Mouse (Mus musculus): ENCODE data around the gene Zp1. TPM values are rescaled to one million over a fixed set of nuclear protein-coding genes. Genes with fewer than 3 reads are reported as not detected.

The Zp1 gene
- polyA plus RNA-seq (2015; fragmentation: Nextera tagmentation; extraction: Ambion mirVana) = not detected in 2 replicates

GRCm38 (mm10) chr19:10920532-10920931, at the start of gene Zp1:
Gene Zp1 (minus strand): TSS chr19:10920632.
- peaks cover 4% of the 10 kb centered on the region; the same call in 1 of the 2 replicates for H3K4me1 ChIP-seq (replicated peaks)
- ATAC-seq (replicated peaks; ENCODE audit: insufficient number of reproducible peaks, insufficient read depth, low FRiP score, low read depth) = no peak
- 63% methylated on average over 2 of the region's 2 CpGs for WGBS
- no peak within 1 kb of the TSS for H3K9ac ChIP-seq
- no peak within 1 kb of the TSS for H3K27ac ChIP-seq
- no peak within 1 kb of the TSS for H3K4me3 ChIP-seq
- H3K36me3 ChIP-seq = no peaks in the 10 kb centered on the region
- H3K4me2 ChIP-seq = no peak within 1 kb of the TSS
- H3K9me3 ChIP-seq (replicated peaks) = no peaks in the 10 kb centered on the region
- H3K27me3 ChIP-seq = no peaks in the 10 kb centered on the region

GRCm38 (mm10) chr19:10968578-10968977, 48.1 kb upstream of the Zp1 start:
- no peak overlapping the region for H3K4me2 ChIP-seq
- H3K4me3 ChIP-seq = no peak overlapping the region
- H3K4me1 ChIP-seq (replicated peaks) = no peaks in the 10 kb centered on the region
- no peak for ATAC-seq (replicated peaks; ENCODE audit: insufficient number of reproducible peaks, insufficient read depth, low FRiP score, low read depth)
- H3K9ac ChIP-seq = no peak overlapping the region
- no peak overlapping the region for H3K27ac ChIP-seq
- peaks cover 9% of the 10 kb centered on the region; the same call in 1 of the 2 replicates for H3K27me3 ChIP-seq
- no peaks in the 10 kb centered on the region for H3K9me3 ChIP-seq (replicated peaks)
- H3K36me3 ChIP-seq = no peaks in the 10 kb centered on the region
- WGBS = 86% methylated on average over 7 of the region's 7 CpGs

- ATAC-seq (replicated peaks; ENCODE audit: insufficient number of reproducible peaks, insufficient read depth, low FRiP score, low read depth) = no peak
- no peaks in the 10 kb centered on the region for H3K9me3 ChIP-seq (replicated peaks)
- no peak overlapping the region for H3K4me2 ChIP-seq
- H3K27me3 ChIP-seq = peaks cover 14% of the 10 kb centered on the region
- H3K9ac ChIP-seq = no peak overlapping the region
- H3K4me3 ChIP-seq = no peak overlapping the region
- no peak overlapping the region for H3K27ac ChIP-seq
- H3K4me1 ChIP-seq (replicated peaks) = no peaks in the 10 kb centered on the region
- H3K36me3 ChIP-seq = no peaks in the 10 kb centered on the region
- 77% methylated on average over 7 of the region's 7 CpGs for WGBS
Measured at GRCm38 (mm10) chr19:10965721-10966120, 45.3 kb upstream of the Zp1 start.

- peaks cover 8% of the 10 kb centered on the region for H3K4me1 ChIP-seq (replicated peaks)
- no peak overlapping the region for H3K4me3 ChIP-seq
- no peak overlapping the region for H3K27ac ChIP-seq
- ATAC-seq (replicated peaks; ENCODE audit: insufficient number of reproducible peaks, insufficient read depth, low FRiP score, low read depth) = no peak
- peaks cover 16% of the 10 kb centered on the region for H3K27me3 ChIP-seq
- no peak overlapping the region for H3K9ac ChIP-seq
- H3K36me3 ChIP-seq = no peaks in the 10 kb centered on the region
- 42% methylated on average over 12 of the region's 12 CpGs for WGBS
- no peaks in the 10 kb centered on the region for H3K9me3 ChIP-seq (replicated peaks)
- no peak overlapping the region for H3K4me2 ChIP-seq
Measured at GRCm38 (mm10) chr19:10959978-10960346, 39.5 kb upstream of the Zp1 start.

- Histone ChIP-seq H3K9me3 (replicated peaks) (no peaks in the 10 kb centered on the region), H3K36me3 (no peaks in the 10 kb centered on the region), H3K9ac (no peak overlapping the region), H3K27ac (peak overlapping the region; percentile 20; the same call in 1 of the 2 replicates), H3K4me2 (no peak overlapping the region), H3K4me3 (no peak overlapping the region), H3K27me3 (peaks cover 10% of the 10 kb centered on the region), H3K4me1 (replicated peaks) (peaks cover 8% of the 10 kb centered on the region)
- WGBS = 29% methylated on average over 11 of the region's 11 CpGs
- 0 out of 2 replicates have a peak, but pooled peaks have one; percentile 55 for ATAC-seq (replicated peaks; ENCODE audit: insufficient number of reproducible peaks, insufficient read depth, low FRiP score, low read depth)
Measured at GRCm38 (mm10) chr19:10959085-10959977, 38.9 kb upstream of the Zp1 start.

- Histone ChIP-seq H3K4me3 (no peak overlapping the region), H3K36me3 (no peaks in the 10 kb centered on the region), H3K4me1 (replicated peaks) (peaks cover 35% of the 10 kb centered on the region), H3K27ac (peak overlapping the region; percentile 73), H3K9me3 (replicated peaks) (no peaks in the 10 kb centered on the region), H3K27me3 (no peaks in the 10 kb centered on the region; the same call in 1 of the 2 replicates), H3K9ac (no peak overlapping the region), H3K4me2 (peak overlapping the region; percentile 35)
- 32% methylated on average over 11 of the region's 11 CpGs for WGBS
- peak; percentile 63 for ATAC-seq (replicated peaks; ENCODE audit: insufficient number of reproducible peaks, insufficient read depth, low FRiP score, low read depth)
Measured at GRCm38 (mm10) chr19:10952021-10952939, 31.8 kb upstream of the Zp1 start.

GRCm38 (mm10) chr19:10949558-10949957, 29.1 kb upstream of the Zp1 start:
- Histone ChIP-seq H3K9me3 (replicated peaks) (no peaks in the 10 kb centered on the region), H3K27ac (peak overlapping the region; percentile 35), H3K4me3 (peak overlapping the region; percentile 68), H3K4me1 (replicated peaks) (peaks cover 47% of the 10 kb centered on the region), H3K27me3 (no peaks in the 10 kb centered on the region), H3K4me2 (peak overlapping the region; percentile 99), H3K9ac (no peak overlapping the region), H3K36me3 (peaks cover 7% of the 10 kb centered on the region)
- 31% methylated on average over 9 of the region's 9 CpGs for WGBS
- no peak for ATAC-seq (replicated peaks; ENCODE audit: insufficient number of reproducible peaks, insufficient read depth, low FRiP score, low read depth)

GRCm38 (mm10) chr19:10949112-10949511, 28.7 kb upstream of the Zp1 start, which contains the start of gene Ccdc86:
Gene Ccdc86 (minus strand): TSS chr19:10949266.
- peaks cover 12% of the 10 kb centered on the region for H3K36me3 ChIP-seq
- H3K27me3 ChIP-seq = no peaks in the 10 kb centered on the region
- H3K4me3 ChIP-seq = peak within 1 kb of the TSS; percentile 68
- H3K4me2 ChIP-seq = peak within 1 kb of the TSS; percentile 99
- peak; percentile 94 for ATAC-seq (replicated peaks; ENCODE audit: insufficient number of reproducible peaks, insufficient read depth, low FRiP score, low read depth)
- H3K4me1 ChIP-seq (replicated peaks) = peaks cover 47% of the 10 kb centered on the region
- peak within 1 kb of the TSS; percentile 35 for H3K27ac ChIP-seq
- H3K9ac ChIP-seq = peak within 1 kb of the TSS; percentile 79
- no peaks in the 10 kb centered on the region for H3K9me3 ChIP-seq (replicated peaks)
- 0% methylated on average over 30 of the region's 30 CpGs for WGBS

- no peak overlapping the region for H3K27ac ChIP-seq
- no peaks in the 10 kb centered on the region for H3K27me3 ChIP-seq
- WGBS = 0% methylated on average over 20 of the region's 20 CpGs
- peak overlapping the region; percentile 99 for H3K4me2 ChIP-seq
- peaks cover 19% of the 10 kb centered on the region for H3K36me3 ChIP-seq
- H3K9me3 ChIP-seq (replicated peaks) = no peaks in the 10 kb centered on the region
- H3K4me1 ChIP-seq (replicated peaks) = peaks cover 47% of the 10 kb centered on the region
- H3K4me3 ChIP-seq = peak overlapping the region; percentile 68
- ATAC-seq (replicated peaks; ENCODE audit: insufficient number of reproducible peaks, insufficient read depth, low FRiP score, low read depth) = no peak
- peak overlapping the region; percentile 79 for H3K9ac ChIP-seq
Measured at GRCm38 (mm10) chr19:10948416-10948815, 28.0 kb upstream of the Zp1 start.

- no peak for ATAC-seq (replicated peaks; ENCODE audit: insufficient number of reproducible peaks, insufficient read depth, low FRiP score, low read depth)
- no peaks in the 10 kb centered on the region for H3K9me3 ChIP-seq (replicated peaks)
- H3K4me2 ChIP-seq = peak overlapping the region; percentile 99
- no peaks in the 10 kb centered on the region for H3K27me3 ChIP-seq
- H3K4me1 ChIP-seq (replicated peaks) = peaks cover 40% of the 10 kb centered on the region
- whole genome bisulfite sequencing = 87% methylated on average over 5 of the region's 5 CpGs
- H3K27ac ChIP-seq = no peak overlapping the region
- peaks cover 31% of the 10 kb centered on the region for H3K36me3 ChIP-seq
- peak overlapping the region; percentile 68 for H3K4me3 ChIP-seq
- H3K9ac ChIP-seq = peak overlapping the region; percentile 79; the same call in 1 of the 2 replicates
Measured at GRCm38 (mm10) chr19:10947219-10947618, 26.8 kb upstream of the Zp1 start.

- Histone ChIP-seq H3K27me3 (no peaks in the 10 kb centered on the region), H3K4me3 (no peak overlapping the region; the same call in 1 of the 2 replicates), H3K9me3 (replicated peaks) (no peaks in the 10 kb centered on the region), H3K9ac (no peak overlapping the region), H3K4me1 (replicated peaks) (peaks cover 33% of the 10 kb centered on the region), H3K36me3 (peaks cover 32% of the 10 kb centered on the region), H3K27ac (no peak overlapping the region), H3K4me2 (peak overlapping the region; percentile 99; the same call in 1 of the 2 replicates)
- 73% methylated on average over 3 of the region's 3 CpGs for WGBS
- no peak for ATAC-seq (replicated peaks; ENCODE audit: insufficient number of reproducible peaks, insufficient read depth, low FRiP score, low read depth)
Measured at GRCm38 (mm10) chr19:10946506-10946905, 26.1 kb upstream of the Zp1 start.
